Mouse (Mus musculus) B cell, adult 2 months (primary cell): ENCODE measurements around the gene Map6.

ENCODE experiments used
- DNase-seq, 2 experiments: peaks; one replicate each; pipeline ENCODE4 v3.0.0; 2022

Map6 gene

DNA sequence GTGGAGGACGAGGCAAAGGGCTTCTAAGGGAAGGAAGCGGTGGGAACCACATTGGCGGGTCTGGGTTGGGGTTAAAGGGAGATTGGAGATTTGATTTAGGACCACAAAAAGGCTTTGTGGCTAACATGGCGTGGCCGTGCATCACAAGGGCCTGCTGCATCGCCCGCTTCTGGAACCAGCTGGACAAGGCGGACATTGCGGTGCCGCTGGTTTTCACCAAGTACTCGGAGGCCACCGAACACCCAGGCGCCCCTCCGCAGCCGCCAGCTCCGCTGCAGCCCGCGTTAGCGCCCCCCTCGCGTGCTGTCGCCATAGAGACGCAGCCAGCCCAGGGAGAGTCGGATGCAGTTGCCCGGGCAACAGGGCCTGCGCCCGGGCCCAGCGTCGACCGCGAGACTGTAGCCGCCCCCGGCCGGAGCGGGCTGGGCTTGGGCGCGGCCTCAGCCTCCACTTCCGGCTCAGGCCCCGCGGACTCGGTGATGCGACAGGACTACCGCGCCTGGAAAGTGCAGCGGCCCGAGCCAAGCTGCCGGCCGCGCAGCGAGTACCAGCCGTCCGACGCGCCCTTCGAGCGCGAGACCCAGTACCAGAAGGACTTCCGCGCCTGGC is 754 bp downstream of the Map6 start:
- peak in 1 of 2 experiments; percentile 4 for DNase-seq

DNA sequence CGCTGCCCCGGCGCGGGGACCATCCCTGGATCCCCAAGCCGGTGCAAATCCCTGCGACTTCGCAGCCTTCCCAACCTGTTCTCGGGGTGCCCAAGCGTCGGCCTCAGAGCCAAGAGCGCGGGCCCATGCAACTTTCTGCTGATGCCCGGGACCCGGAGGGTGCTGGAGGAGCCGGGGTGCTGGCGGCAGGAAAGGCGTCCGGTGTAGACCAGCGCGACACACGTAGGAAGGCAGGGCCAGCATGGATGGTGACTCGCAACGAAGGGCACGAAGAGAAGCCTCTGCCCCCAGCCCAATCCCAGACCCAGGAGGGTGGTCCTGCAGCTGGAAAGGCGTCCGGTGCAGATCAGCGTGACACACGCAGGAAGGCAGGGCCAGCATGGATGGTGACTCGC is 1.3 kb downstream of the Map6 start:
- no peak for DNase-seq

- DNase-seq: no peak
Measured at GRCm38 (mm10) chr7:99268951-99269945, 2.0 kb downstream of the Map6 start.

DNA sequence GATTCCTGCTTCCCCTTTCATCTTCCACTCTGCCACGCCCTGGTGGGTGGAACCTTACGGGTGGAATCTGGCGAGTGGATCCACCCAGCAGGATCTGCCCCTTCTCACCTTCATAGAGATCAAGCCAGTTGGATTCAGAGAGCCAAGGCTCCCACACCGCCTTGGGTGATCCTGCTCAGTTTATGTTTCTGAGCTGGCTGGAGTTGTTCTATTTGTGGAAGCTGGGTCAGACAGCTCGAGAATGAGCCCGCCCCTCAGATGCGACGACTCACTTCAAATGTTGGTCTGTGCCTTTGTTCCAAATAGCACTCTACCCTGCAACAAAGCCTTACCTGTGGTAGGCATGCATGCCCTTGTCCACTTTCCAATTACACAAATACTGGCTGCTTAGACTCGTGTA is 4.4 kb downstream of the Map6 start:
- no peak for DNase-seq

GRCm38 (mm10) chr7:99275131-99275530 is 7.9 kb downstream of the Map6 start:
- DNase-seq: no peak

GRCm38 (mm10) chr7:99276679-99277078 is 9.4 kb downstream of the Map6 start:
- no peak for DNase-seq

DNA sequence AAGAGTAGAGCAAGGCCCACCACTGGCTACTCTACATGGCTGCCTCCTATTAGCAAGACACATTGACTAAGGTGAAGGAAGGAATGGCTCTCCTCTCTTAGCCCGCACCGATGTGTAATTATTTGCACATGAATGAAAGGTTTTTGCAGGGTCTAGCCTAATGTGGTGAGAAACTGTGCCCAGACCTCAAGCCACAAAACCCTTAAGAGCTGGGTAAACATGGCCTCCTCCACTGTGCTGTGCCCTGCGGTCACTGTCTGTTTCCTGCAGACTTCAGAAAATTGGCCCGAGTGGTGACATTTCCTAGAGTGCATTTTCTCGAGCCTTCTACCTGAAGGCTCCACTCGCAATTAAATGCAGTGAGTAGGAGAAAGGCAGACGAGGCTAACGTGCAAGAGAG is 11.1 kb downstream of the Map6 start:
- no peak for DNase-seq

GRCm38 (mm10) chr7:99279586-99279985 is 12.3 kb downstream of the Map6 start:
- no peak for DNase-seq

DNA sequence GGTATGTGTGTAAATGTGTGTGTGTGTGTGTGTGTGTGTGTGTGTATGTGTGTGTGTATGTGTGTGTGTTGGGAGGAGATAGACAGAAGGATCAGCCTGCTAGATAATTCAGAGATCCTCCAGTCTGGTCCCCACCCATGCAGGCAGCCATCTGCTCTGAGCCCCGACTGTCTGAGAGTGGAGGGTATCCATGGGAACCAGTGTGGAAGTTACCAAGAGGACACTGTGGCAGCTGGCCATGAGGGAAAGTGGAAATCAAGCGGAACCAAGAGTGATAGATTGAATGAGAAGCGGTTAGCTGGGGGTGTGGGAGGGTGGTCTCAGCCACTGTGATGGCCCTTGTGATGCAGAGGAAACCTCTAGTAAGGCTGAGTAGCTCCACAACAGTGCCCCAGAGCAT is 20.0 kb downstream of the Map6 start:
- no peak for DNase-seq

DNA sequence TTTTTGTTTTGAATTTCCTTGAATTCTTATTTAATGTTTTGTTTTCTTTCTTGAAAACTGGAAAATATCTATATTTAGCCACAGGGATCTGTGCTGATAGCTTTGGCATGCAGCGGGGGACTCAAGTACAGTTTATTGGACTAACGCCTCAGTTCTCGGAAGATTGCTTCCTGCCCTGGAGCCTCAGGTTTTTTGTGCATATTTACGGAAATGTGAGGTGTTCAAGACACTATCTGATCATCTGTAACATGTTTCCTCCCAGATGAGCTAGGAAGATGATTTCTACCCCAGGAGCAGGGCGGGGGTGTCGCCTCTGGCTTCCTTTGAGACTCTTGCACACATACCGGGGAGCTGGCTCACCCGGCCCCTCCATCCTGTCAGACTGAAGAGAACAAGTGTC is 22.8 kb downstream of the Map6 start:
- DNase-seq: no peak

GRCm38 (mm10) chr7:99290925-99291324 is 23.7 kb downstream of the Map6 start:
- no peak for DNase-seq

DNA sequence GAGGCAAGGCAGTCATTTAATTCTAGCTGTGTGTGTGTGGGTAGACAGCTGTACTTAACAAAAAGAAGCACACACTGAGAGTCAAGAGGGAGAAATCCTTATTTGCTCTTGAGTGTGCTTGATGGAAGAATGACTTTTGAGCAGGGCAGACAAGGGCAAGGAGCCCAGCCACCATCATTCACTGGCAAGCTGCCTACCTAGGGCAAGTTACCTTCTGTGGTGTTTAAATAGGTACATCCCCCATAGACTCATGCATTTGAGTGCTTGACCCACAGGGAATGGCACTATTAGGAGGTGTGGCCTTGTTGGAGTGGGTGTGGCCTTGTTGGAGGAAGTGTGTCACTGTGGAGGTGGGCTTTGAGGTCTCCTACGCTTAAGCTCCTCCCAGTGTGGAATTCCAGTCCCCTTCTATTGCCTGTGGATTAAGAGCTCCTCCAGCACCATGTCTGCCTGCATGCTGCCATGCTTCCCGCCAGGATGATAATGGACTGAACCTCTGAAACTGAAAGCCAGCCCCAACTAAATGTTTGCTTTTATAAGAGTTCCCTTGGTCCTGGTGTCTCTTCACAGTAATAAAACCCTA is 27.0 kb downstream of the Map6 start:
- no peak for DNase-seq

DNA sequence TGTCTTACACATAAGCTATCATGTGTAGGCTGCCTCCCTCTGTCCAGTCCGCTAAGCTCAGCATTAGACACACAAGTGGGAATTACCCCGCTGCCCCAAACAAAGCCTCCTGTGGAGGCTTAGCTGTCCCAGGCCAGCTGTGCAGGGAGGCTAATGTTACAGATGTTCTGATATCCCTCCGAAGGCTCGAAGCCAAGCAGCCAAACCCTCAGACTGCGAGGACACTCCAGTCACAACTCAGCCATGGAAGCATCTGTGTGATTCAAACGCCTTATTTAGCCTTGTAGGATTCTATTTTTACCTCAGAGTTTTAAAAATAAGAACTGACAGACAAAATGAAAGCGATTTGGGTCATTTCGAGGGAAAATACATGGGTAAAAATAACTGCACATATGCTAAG is 27.9 kb downstream of the Map6 start:
- no peak for DNase-seq

DNA sequence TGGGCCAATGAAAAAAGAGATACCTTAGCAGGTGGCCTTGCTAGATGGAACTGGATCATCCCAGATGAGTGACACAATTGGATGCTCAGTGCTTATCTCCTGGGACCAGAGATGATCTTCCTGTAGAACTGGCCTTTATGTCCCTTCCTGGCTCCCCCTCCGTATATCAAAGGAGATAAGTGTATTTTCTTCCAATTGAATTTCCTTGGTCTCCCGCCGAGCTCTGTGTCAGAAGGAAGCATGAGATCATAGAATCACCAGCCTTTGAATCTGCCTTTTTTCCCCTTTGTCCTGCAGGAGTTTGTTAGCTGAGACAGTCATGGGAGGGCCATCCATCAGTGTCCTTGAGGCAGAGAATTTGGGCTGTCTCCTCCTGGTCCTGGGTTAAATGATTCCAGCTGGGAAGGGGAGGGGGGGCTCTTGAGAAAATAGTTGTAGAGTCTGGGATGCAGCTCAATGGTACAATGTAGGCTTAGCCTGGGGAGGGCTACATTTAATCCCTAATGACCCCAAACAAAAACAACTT is 33.5 kb downstream of the Map6 start:
- no peak for DNase-seq

DNA sequence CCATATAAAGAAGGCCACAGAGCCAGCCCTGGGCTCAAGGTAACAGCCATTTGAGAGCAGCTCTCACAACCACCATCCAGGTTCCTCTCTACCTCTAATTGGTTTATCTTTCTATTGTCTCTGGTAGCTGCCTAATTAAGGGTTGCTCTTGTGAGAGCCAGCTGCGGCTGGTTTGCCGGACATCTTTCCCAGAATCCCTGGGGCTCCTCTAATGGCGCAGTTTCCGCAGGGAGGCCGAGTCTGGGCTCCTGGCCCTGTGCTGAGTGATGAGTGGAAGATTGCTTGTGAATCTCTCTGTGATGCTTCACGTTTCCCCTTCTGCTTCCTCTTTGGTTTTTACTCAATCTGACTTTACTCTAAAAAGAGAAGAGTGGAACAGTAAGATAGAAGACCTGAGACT is 36.8 kb downstream of the Map6 start:
- no peak for DNase-seq

DNA sequence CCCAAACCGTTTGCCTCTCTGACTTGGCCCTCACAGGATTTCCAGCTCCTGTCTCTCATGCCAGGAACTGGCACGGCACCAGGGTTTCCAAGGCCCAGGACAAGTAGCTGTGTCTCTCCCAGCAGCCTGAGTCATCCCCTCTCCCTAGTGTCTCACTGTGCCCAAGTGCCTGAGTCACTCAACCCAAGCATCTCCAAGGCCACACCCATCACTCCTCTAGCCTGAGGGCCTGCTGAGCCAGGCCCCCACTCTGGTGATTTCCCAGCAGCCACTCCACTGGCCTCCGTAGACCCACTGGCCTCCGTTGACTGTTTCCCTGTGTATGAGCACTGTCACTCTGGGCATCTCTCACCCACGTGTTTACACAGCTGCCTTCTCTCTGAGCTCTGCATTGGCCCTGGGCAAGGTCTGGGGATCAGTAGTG is 37.7 kb downstream of the Map6 start:
- no peak for DNase-seq

DNA sequence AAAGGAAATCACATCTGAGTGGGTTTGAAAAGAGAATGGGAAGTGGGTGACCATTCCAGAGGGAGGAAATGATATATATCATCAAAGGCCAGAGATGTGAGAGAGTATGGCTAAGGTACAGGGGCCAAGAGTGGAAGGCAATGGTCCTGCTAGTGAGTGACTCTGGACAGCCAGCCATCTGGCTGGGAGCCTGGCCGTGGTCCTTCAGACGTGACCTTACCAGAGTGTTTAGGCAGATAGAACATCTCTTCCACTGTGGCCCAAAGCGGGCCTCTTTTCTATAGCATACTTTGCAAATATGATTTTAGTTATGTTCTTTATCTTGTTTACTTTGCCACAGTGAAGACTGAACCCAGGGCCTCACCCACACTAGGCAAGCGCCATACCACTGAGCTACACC is 38.4 kb downstream of the Map6 start:
- DNase-seq: no peak

- no peak for DNase-seq
Measured at GRCm38 (mm10) chr7:99306640-99307039, 39.4 kb downstream of the Map6 start.

- DNase-seq: no peak
Measured at GRCm38 (mm10) chr7:99311433-99311832, 44.2 kb downstream of the Map6 start.

- no peak for DNase-seq
Measured at GRCm38 (mm10) chr7:99312058-99312457, 44.8 kb downstream of the Map6 start.

GRCm38 (mm10) chr7:99312671-99313143 is 45.5 kb downstream of the Map6 start:
- DNase-seq: no peak

DNA sequence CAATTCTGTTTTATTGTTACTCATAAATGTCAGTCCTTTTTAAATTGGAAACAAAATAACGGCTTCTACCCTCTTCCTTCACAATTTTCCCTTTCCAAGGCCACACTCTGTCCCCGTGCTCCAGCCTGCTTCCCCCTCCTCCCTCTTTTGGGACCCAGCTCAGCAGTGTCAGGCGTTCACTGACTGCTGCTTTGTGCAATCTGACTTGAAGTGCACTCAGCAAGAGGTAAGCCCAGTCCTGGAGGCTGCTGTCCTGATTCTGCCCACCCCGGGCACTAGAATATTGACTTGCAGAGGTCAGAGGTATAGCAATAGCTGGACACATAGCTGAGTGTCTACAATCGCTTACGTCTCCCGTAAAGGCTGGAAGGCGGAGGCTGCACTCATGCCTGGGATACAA is 46.0 kb downstream of the Map6 start:
- no peak for DNase-seq

GRCm38 (mm10) chr7:99314565-99314964 is 47.3 kb downstream of the Map6 start:
- no peak for DNase-seq

GRCm38 (mm10) chr7:99316207-99316606 is 49.0 kb downstream of the Map6 start:
- DNase-seq: no peak
